ENCODE assay signal across 14 mouse cellular contexts in the genomic region with DNA sequence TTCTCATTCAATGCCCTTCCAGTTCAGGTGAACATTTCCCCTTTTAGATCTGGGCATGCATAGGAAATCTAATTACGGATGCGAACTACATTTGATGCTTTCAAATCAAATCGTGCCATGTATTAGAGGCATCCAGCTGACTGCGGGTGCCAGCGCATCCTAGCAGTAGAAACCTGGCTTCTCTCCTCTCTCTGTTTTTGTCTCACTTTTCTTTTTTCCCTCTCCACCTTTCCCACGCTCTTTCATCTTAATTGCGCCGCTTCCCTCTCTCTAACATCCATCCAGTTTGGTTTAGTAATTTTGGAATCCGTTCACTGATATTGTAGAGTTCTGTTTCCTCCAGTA.
DNase-seq lines count a peak whose midpoint lies in the region; ATAC-seq and TF ChIP-seq lines count a peak whose summit lies in the region.
"Had no signal": no experiment of that assay in that cellular context is flagged by ENCODE, and none has a peak within 500 bp of the region (broad histone marks: within the 10 kb centered on the region; RNA-seq: fewer than 3 reads in every experiment).

No protein-coding gene starts in this region.

- intact Hi-C loops in heart, postnatal 14 days (cut with DNase I) = loop anchor here (5.0 kb wide), 1 partner anchor 274 kb away; no protein-coding TSS in a partner anchor

- no peak overlapping the region for H3K9ac ChIP-seq in forebrain, embryonic 14.5 days (ENCODE audit: low read length)
- H3K9ac ChIP-seq in hindbrain, embryonic 16.5 days (ENCODE audit: low read depth, low read length) = no peak overlapping the region
- no peak overlapping the region for H3K9ac ChIP-seq in neural tube, embryonic 12.5 days
- H3K9ac ChIP-seq: embryonic facial prominence, embryonic 15.5 days; heart, embryonic 15.5 days; liver, embryonic 14.5 days had no signal

- peak overlapping the region; percentile 85 for H3K27ac ChIP-seq in layer of hippocampus, adult 2 months
- H3K27ac ChIP-seq in forebrain, embryonic 14.5 days (ENCODE audit: low read depth, low read length) = no peak overlapping the region
- H3K27ac ChIP-seq in hindbrain, embryonic 16.5 days (ENCODE audit: low read depth, low read length) = peak overlapping the region; percentile 20; the same call in 1 of the 2 replicates
- no peak overlapping the region for H3K27ac ChIP-seq in neural tube, embryonic 12.5 days
- H3K27ac ChIP-seq: embryonic facial prominence, embryonic 15.5 days; heart, adult 2 months; heart, embryonic 15.5 days; liver, embryonic 14.5 days had no signal

- no peaks in the 10 kb centered on the region for H3K36me3 ChIP-seq in forebrain, embryonic 14.5 days (ENCODE audit: control insufficient read depth, insufficient read depth, low read length)
- no peaks in the 10 kb centered on the region for H3K36me3 ChIP-seq in hindbrain, embryonic 16.5 days (ENCODE audit: control insufficient read depth, insufficient read depth, low read length)
- H3K36me3 ChIP-seq in neural tube, embryonic 12.5 days = no peaks in the 10 kb centered on the region
- H3K36me3 ChIP-seq: embryonic facial prominence, embryonic 15.5 days; heart, embryonic 15.5 days had no signal

- no peak overlapping the region for H3K4me2 ChIP-seq in forebrain, embryonic 14.5 days (ENCODE audit: low read length)
- H3K4me2 ChIP-seq in hindbrain, embryonic 16.5 days (ENCODE audit: low read length) = peak overlapping the region; percentile 7; the same call in 1 of the 2 replicates
- no peak overlapping the region for H3K4me2 ChIP-seq in neural tube, embryonic 12.5 days (replicated peaks)
- H3K4me2 ChIP-seq: heart, embryonic 15.5 days had no signal

- no peak for DNase-seq in layer of hippocampus, adult 2 months (ENCODE audit: low spot score in 2 of 2)
- DNase-seq in layer of hippocampus, postnatal 36 days = no peak
- DNase-seq in forebrain, embryonic 14.5 days (ENCODE audit: low spot score) = no peak
- no peak for DNase-seq in heart, postnatal 14 days
- no peak for DNase-seq in spleen, postnatal 10 days (ENCODE audit: low spot score in 2 of 2)

- WGBS in forebrain, embryonic 14.5 days = 72% methylated on average over 9 of the region's 9 CpGs
- 45% methylated on average over 9 of the region's 9 CpGs for WGBS in hindbrain, embryonic 16.5 days
- 60% methylated on average over 9 of the region's 9 CpGs for WGBS in neural tube, embryonic 12.5 days

- peak; percentile 43 for ATAC-seq in forebrain, embryonic 14.5 days
- no peak; the same call in 1 of the 2 replicates for ATAC-seq in hindbrain, embryonic 16.5 days
- ATAC-seq in neural tube, embryonic 12.5 days (ENCODE audit: low FRiP score, low read depth) = peak; percentile 48
- no peak for ATAC-seq in monocyte, adult 5-6 weeks (replicated peaks; ENCODE audit: insufficient number of reproducible peaks, low FRiP score, low TSS enrichment, poor library complexity, severe bottlenecking)
- ATAC-seq: lung, postnatal 0 days had no signal

- no peaks in the 10 kb centered on the region for H3K27me3 ChIP-seq in forebrain, embryonic 14.5 days (replicated peaks; ENCODE audit: control insufficient read depth, insufficient read depth, low read length)
- H3K27me3 ChIP-seq in hindbrain, embryonic 16.5 days (replicated peaks; ENCODE audit: control insufficient read depth, insufficient read depth, low read length) = no peaks in the 10 kb centered on the region
- H3K27me3 ChIP-seq in neural tube, embryonic 12.5 days (replicated peaks) = no peaks in the 10 kb centered on the region
- H3K27me3 ChIP-seq: embryonic facial prominence, embryonic 15.5 days; heart, embryonic 15.5 days; megakaryocyte, embryonic 14.5 days had no signal

- no peaks in the 10 kb centered on the region for H3K9me3 ChIP-seq in forebrain, embryonic 14.5 days (replicated peaks; ENCODE audit: control insufficient read depth, low read length)
- no peaks in the 10 kb centered on the region for H3K9me3 ChIP-seq in hindbrain, embryonic 16.5 days (ENCODE audit: control insufficient read depth, low read length)
- no peaks in the 10 kb centered on the region for H3K9me3 ChIP-seq in neural tube, embryonic 12.5 days
- H3K9me3 ChIP-seq: embryonic facial prominence, embryonic 15.5 days; heart, embryonic 15.5 days; megakaryocyte, embryonic 14.5 days had no signal

- H3K4me1 ChIP-seq in forebrain, embryonic 14.5 days (ENCODE audit: control insufficient read depth, insufficient read depth, low read length) = peaks cover 4% of the 10 kb centered on the region; the same call in 1 of the 2 replicates
- H3K4me1 ChIP-seq in hindbrain, embryonic 16.5 days (ENCODE audit: control insufficient read depth, insufficient read depth, low read depth, low read length) = no peaks in the 10 kb centered on the region
- H3K4me1 ChIP-seq in neural tube, embryonic 12.5 days = peaks cover 7% of the 10 kb centered on the region; the same call in 1 of the 2 replicates
- H3K4me1 ChIP-seq: embryonic facial prominence, embryonic 15.5 days; heart, embryonic 15.5 days had no signal

- peak overlapping the region; percentile 53 for H3K4me3 ChIP-seq in layer of hippocampus, adult 2 months
- no peak overlapping the region for H3K4me3 ChIP-seq in forebrain, embryonic 14.5 days (ENCODE audit: low read depth, low read length)
- no peak overlapping the region for H3K4me3 ChIP-seq in hindbrain, embryonic 16.5 days (ENCODE audit: low read length)
- H3K4me3 ChIP-seq in neural tube, embryonic 12.5 days = no peak overlapping the region
- H3K4me3 ChIP-seq: heart, adult 2 months; heart, embryonic 15.5 days; megakaryocyte, embryonic 14.5 days had no signal

- TF ChIP-seq CTCF in layer of hippocampus, adult 2 months (conservative IDR thresholded peaks at IDR 0.05) = no peak; the same call in 1 of the 2 replicates

Comparison
In these comparisons a context has a peak if more than half of its experiments do, and no peak if none do; other contexts are left out.
1. H3K27ac ChIP-seq: peak in layer of hippocampus, adult 2 months (single experiment) and hindbrain, embryonic 16.5 days (single experiment); none in forebrain, embryonic 14.5 days (single experiment) and neural tube, embryonic 12.5 days (single experiment).
2. ATAC-seq: peak in forebrain, embryonic 14.5 days (single experiment) and neural tube, embryonic 12.5 days (single experiment); none in hindbrain, embryonic 16.5 days (single experiment) and monocyte, adult 5-6 weeks (single experiment).